Mouse (Mus musculus) ovary, postnatal 14 days (tissue): ENCODE measurements around the gene Bicra.
A peak's percentile ranks its signal among the peaks of the same experiment; 100 is the strongest.

Experiments used
- DNase-seq: peaks from one replicate; pipeline ENCODE4 v3.0.0; 2022; ENCODE audit warnings: low spot score

Bicra gene

DNA sequence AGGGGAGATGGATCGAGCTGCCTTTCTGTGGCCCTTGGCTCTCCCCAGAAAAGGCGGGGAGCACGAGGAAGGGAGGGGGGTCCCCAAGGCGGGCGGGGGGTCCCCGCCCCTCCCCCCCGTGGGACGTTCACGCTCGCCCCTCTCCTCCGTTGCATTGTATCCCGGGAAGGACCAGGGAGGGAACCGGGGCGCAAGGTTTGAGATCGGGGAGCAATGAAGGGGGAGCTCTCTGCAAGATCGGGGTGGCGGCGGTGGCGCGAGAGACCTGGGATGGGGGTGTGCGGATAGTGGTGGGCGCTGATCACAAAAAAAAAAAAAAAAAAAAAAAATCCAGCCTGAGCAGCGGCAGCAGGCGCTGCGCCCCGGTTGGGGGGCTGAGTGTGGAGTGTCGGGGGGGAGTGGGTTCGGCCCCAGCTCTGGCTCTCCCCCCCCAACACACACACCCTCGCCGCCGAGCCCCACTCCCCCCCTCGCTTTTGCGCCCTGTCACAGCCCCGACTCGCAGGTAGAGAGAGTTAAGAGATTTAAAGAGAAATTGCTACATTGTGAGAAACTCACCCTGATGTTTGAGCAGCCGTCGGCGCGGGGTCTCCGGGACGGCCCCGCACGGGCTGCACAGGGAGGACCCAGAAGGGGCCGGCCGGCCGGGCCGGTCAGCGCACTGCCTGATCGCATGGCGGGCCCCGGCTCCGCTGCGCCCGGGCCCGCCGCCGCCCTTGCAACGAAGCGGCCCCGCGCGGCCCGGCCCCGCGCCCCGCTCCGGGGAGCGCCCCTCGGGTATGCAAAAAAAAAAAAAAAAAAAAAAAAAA, at the start of gene Bicra:
Bicra (minus strand) TSS at position 584 of the 809 bp plus-strand sequence.
- peak; percentile 83 for DNase-seq

DNA sequence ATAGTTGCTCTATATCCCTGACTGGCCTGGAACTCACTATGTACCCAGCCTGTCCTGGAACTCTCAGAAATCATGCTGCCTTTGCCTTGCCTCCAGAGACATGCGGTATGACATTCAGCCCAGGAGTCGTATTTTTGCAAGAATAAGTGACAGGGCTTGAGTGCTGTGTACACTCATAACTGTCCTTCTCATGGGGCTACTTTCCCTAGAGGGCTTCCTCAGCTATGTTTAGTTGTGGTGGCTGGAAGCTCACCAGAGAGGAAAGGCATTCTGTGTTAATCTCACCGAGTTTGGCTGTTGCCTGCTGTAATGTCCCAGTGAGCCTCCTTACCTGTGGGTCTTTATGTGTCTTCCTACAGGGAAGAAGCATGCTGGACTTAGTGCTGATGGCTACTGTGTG, 46.9 kb upstream of the Bicra start:
- no peak for DNase-seq

DNA sequence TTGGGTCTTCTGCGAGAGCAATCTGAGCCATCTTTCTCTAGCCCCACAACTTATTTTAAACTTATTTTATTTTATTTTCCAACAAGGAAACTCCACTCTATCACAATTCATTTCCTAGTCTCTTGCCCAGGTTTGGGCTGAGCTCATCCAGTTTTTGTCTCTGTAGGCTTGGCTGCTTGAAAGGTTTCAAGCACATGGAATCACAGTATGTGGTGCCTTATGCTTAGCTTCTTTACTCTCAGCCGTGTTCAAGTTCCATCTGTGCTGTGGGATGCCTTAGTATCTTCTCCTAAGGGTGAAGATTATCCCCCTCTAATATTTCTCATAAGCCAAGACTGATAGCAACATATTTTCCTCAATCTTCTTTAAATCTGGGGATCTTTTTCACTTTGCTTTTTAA, 39.9 kb upstream of the Bicra start:
- DNase-seq, result no peak

DNA sequence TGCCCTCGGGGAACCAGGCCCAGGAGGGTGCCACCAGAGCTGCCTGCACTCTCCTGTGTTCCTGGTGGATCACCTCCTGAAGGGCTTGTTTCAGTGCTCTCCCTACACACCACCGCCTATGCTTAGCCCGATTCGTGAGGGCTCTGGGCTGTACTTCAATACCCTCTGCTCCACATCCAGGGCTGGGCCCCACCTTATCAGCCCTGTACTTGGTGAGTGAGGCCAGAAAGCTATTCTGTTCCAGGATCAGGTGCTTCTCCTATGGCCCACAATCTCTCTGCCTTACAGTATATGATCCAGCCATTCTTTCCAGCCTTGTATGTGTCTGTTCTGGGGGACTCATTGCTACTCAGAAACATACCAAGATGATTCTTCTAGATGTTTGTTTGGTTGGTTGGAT, 35.6 kb upstream of the Bicra start:
- DNase-seq, result no peak

DNA sequence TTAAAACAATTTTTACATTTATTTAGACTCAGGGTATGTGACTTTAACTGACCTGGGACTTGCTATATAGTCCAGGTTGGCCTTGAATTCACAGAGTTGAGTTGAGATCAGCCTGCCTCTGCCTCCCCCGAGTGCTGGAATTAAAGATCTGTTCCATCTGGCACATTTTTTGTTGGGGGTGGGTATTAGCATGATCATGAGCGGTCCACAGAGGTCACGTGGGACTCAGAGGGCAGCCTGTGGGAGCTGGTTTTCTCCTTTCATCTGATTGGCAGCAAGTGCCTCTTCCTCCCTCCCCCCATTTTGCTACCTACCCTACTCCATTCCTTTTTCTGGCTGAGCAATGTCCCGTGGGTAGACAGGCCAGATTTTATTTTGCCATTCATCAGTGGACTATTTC, 32.9 kb upstream of the Bicra start:
- DNase-seq, result no peak

DNA sequence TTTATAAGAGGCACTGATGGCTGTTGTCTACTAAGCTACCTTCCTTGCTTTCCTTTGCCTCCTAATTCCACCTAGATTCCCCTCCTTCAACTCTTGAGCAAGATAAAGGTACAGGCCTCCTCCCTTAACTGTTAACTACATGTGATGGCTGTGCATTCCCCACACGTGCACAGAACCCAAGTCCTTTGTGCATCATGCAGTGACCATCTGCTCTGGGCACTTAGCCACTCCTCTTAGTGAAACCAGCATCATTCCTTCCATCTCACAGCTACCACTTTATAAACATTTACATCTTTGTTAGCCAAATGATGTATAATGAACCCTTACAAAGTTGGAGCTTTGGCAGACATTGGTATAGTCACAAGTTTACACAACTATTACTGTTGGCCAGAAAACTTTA, 32.2 kb upstream of the Bicra start:
- no peak for DNase-seq

DNA sequence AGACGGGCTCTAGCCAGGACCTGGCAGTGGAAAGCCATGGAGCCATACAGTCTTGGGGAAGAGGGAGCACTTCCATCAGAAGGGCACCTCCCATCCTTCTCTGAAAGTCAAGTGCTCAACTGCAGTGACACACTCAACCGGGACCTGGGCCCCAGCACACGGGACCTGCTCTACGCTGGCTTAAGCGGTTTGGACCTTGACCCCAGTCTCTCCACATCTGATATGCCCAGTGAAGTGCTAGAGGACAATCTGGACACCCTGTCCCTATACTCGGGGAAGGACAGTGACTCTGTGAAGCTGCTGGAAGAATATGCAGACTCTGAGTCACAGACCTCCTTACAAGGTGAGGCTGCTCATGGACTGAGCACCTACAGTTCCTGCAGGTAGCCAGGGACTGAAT, 24.2 kb upstream of the Bicra start:
- DNase-seq, result no peak

DNA sequence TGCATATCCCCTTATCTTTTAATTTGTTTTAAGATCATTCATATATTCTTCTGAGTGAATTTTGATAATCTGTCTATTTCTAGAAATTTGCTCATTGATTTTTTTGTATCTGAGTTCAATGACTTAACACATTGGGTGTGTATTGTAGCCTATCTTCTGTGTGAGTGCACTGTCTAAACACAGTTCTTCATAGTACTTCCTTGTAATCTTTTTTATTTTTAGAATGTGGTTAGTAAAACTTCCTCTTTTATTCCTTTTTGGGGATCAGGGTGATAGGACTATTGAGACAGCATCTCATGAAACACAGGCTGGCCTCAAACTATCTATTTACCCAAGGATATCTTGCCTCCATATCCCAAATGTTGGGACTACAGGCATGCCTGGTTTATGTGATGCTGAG, 23.1 kb upstream of the Bicra start:
- no peak for DNase-seq

DNA sequence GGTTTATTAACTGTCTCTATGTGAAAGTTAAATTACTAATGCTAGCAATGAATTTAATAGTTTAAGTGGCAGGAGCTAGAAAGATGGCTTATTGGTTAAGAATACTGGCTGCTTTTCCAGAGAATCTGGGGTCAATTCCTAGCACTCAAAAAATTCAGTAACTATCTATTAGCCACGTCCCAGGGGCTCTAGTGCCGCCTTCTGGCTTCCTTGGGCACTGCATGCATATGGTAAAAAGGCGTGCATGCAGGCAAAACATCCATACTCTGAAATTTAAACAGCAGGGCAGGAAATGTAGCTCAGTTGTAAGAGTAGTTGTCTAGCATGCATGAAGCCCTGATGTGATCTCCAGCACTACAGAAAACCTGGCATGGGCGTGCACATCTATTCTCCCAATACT, 15.8 kb upstream of the Bicra start:
- no peak for DNase-seq

DNA sequence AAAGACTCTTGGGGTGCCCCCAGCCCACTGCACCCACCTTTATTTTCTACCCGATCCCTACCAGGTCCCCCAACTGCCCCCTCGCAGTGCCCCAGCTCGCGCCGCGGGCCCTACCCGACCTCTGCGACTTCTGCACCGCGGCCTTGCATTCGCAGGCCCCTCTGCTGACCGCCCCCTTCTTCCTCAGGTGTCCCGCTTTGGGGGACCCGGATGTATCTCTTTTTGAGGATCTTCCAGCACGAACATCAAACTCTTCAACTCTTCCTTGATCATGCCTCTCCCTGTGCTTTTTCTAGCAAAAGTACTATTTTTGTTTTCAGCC, 14.3 kb upstream of the Bicra start:
- no peak for DNase-seq

DNA sequence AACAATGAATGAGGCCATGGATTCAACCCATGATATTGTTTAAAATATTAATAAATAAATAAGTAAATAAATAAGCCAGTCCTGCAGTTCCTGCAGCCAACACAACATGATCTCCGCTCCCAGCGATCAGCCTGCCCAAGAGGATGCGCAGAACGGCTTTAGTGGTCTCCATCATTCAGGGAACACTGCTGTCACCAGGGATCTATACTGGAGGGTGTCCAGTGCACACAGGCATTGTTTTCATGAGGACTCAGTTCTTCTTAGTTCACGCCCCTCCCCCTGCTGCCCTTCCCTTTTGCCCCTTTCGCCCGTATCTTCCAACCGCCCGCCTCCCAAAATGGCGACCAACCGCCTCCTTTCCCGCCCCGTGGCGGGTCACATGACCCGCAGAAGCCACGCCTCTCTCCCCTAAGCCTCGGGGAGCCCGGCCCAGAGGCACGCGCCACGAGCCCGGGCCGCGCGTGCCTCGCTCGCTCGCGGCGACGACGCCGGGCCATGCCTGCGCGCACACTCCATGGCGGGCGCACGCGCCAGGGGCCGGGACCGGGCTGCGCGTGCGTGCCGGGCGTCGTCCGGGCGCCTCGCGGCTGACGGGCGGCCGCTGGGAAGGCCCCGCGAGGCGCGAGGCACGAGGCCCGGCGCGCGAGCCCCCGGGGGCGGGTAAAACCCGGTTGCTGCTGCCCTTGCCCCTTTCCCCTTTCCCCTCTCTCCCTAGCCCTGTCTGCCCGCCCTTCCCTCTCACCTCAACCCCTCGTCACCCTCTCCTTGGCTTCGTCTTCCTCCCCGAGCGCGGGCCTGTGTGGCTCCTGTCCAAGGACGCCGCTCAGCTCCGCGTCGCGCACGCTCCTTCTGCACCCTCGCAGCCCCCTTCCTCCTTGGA, 13.7 kb upstream of the Bicra start, which contains the start of gene Zfp541:
Zfp541 (plus strand) TSS at position 596 of the 880 bp plus-strand sequence.
- DNase-seq, result no peak

DNA sequence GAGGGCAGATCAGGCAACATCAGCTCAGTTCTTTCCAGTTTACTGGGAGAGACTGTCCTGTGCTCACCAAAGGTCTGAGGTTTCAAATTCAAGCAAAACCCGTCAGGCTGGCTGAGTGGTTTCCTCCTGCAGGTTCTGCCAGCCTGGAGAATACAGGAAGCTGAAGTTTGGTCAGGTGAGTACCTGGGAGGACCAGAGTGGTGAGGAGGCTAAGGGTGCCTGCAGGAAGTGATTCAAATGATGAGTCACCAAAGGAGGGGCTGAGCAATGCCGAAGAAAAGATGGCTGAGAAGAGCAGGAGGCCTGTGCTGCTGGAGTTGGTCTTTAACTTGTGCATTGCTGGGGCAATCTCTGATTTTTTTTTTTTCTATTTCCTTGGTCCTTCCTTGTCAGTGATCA, 9.4 kb upstream of the Bicra start:
- DNase-seq, result no peak

DNA sequence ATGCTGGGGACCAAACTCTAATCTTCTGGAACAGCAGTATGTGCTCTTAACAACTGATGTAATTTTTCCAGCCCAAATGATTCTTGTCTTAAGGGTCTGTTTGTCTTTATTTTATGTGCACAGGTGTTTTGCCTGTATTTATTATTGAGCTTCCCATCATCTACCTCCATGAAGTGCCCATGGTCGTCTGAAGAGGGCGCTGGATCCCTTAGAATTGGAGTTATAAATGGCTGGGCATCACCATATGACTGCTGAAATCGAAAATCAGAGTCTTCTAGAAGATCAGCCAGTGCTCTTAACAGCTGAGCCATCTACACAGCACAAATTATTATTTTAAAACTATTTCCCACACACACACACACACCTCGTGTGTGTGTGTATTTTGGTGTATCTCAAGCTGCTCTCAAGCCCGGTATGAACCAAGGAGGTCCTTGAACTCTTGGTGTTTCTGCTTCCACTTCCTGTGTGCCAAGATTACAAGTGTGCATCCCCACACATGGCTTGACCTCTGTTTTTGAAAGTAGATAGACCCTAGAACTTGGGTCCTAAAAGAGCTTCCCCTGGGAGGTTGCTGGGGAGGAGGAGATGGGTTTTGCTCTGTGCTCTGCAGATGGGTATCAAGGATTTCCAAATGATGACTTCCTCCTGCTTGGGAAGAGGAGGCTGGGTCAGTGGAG, 8.9 kb upstream of the Bicra start:
- DNase-seq, result no peak

DNA sequence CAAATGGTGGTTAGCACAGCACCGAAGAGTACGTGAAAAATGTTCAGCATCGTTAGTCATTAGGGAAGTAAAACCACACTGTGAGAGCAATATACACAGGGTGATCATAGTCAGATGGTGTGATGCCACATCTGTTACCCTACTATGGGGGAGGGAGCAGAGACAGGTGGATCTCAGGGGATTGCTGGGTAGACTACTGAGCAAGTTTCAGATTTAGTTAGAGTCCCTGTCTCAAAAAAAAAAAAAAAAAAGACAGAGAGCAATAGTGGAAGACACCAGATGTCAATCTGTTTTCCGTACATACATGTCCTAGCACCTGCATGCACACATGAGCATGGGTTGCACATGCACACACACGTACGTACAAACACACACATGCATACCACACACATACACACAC, 7.9 kb upstream of the Bicra start:
- no peak for DNase-seq

DNA sequence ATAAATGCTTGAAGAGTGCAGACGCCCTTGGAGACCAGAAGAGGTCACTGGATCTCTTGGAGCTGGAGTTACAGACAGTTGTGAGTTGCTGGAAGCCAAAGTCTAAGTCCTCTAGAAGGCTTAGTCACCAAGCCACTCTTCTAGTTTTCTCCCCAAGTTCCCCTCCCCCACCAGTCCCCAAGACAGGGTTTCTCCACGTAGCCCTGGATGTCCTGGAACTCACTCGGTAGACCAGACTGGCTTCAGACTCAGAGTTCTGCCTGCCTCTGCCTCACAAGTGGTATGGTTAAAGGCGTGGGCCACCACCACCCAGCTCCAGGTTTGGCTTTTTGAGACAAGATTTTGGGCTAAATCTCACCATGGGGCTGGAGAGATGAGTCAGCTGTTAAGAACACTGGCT, 7.2 kb upstream of the Bicra start:
- DNase-seq, result no peak

DNA sequence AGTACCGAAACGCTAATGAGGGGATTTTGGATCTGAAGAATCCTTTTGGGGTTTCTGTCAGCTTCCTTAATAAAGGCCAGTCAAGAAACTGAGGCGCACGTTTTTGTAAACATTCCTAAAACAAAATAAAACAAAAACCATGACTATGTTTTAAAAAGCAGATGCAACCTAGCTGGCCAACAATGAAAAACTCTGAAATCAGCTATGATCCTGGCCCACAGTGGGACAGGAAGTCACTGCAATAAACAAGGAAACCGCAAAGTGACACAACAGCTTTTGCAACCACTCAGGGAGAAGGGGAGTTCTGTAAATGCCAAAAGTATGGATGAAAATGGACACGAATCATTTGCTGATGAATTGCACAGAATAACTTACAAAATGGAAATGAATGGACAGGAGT, 5.4 kb upstream of the Bicra start:
- no peak for DNase-seq

DNA sequence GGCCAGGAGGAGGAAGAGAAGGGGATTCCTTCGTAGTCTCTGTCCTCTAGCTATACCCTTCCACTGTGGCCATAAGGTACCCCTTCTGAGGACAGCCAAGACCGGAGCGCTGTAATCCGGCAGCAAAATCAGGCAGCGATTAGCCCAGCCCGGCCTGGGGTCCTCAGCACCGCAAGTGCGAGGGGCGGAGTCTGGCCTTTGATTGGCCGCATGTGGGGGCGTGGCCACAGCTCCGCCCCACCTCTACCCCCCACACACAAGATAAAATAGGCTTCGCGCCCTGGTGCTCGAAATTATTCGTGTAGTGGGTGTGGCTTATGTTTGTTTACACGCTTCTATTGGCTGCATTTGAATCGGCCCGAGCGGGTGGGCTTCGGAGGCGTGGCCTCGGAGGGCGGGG, 5.0 kb upstream of the Bicra start:
- DNase-seq, result peak; percentile 94

DNA sequence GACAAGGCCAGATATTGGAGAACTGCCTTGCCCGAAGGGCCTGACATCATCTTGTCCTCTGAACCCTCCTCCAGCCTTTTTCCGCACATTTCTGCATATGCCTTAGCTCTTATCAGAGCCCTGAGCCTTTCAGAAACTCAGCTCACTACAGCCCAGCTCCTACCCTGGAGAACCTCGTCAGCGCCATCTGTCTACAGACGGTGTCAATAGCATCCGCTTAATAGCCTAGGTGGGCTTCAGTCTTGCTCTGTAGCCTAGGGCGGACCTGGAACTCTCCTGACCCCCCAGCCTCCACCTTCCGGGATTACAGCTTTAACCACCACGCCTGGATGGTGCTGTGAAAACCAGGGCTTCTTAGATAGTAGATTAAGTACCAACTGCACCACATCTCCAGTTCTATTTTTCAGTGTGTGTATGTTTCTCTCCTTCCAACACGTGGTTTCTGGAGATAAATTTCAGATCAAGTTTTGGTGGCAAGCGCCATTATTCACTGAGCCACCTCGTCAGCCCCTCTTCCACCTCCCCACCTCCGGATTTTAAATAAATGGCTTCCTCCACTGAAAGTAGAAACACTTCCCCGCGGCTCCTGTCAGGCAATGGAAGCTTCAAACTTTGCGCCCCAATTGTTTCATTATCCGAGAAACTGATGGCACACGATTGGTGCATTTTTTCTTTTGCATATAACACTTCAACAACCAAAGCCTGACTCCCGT, 4.3 kb upstream of the Bicra start:
- DNase-seq, result peak; percentile 63

DNA sequence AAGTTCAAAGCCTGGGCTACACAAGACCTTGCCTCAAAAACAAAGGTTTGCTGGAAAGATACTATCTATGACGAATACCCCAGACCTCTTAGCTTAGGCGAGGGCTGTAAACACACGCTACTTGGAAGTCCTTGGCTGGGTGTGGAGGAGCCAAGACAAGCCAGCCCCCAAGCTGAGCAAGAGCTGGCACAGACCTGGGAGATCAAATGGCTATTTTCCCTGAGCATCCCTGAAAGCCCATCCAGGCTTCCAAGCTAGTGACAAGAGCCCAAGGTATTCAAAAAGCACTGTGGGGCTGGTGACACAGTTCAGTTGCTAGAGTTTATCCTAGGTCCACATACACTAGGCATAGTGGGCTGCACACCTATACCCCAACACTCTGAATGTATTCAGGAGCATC, 2.9 kb upstream of the Bicra start:
- no peak for DNase-seq

DNA sequence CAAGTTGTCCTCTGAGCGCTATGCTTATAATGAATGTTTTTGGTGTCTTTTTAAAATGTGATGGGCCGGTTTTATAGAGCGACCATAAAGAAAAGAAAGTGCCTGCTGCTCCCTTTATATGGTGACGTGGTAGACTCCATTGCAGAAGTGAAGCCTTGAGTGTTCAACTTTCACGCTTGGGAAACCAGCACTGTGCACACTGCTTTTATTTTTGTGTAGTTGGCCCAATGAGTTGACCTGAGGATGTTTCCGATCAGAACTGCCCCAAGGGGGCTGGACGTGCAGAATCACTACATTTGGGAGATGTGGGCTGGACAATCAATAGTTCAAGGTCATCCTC, 1.8 kb upstream of the Bicra start:
- DNase-seq, result no peak

DNA sequence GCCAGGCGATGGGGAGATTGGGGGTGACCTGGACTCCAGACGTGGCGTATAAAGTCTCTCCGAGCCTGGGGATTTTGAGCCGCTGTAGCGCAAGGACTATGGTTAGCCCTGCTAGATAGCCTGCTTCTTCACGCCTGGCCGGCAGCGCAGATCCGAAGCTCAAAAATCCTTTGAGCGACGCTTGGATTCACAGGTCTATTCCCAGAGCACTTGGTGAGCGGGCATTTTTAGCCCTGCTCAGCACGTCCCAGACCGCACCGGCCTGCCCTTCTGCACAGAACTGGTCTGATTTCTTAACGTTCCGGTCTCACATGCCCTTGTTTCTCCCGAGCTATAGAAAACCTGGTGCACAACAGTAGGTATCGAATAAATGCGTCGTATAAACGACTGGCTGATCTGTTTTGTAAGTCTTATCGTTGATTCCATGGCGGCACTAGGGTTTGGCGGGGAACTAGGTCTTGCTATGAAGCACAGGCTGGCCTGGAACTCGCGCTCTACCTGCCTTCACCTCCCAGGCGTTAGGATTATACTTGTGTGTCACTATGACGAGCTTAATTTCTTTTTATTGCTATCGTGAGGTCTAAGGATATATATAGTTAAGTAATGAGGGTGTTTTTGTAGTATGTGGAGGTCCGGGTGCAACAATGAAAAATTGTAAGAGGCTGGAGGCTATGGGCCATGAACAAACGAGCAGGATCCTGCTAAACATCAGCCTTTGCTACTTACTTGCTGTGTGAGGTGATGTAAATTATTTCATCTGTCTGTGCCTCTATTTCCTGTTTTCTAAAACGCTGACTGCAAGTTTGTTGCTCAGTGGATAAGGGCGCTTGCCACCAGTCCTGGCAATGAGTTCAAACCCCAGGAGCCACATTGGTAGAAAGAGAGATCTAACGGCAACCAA, 1.2 kb upstream of the Bicra start:
- no peak for DNase-seq
